Mouse (Mus musculus) CH12.LX (cell line): ENCODE measurements at regions not wholly inside any gene's neighbourhood (a gene's known extent, or its start where the extent isn't known, plus 50 kb on each side); places are given as distances from the start of the nearest gene placed in this dataset.

Source experiments
- CTCF ChIP-seq, 2 experiments: IDR thresholded peaks in 1 of 2; conservative IDR thresholded peaks in 1 of 2; 2 replicates each; pipeline ENCODE4 v1.5.1; 2011 to 2012; ENCODE audit warnings: low read depth in 2 of 2, low read length in 2 of 2, improper control_type of control experiment in 1 of 2, inconsistent platforms in 1 of 2, mild to moderate bottlenecking in 1 of 2, moderate library complexity in 1 of 2
- EP300 ChIP-seq: IDR thresholded peaks from 2 replicates; pipeline ENCODE4 v1.6.1; 2011; ENCODE audit warnings: low read length, improper control_type of control experiment
- JUND ChIP-seq: conservative IDR thresholded peaks from 2 replicates; pipeline ENCODE4 v1.6.1; 2011; ENCODE audit warnings: low read depth, low read length, improper control_type of control experiment
- POLR2A ChIP-seq: IDR thresholded peaks from 2 replicates; pipeline ENCODE4 v1.6.1; 2011; ENCODE audit warnings: low read depth, mild to moderate bottlenecking, improper control_type of control experiment, low read length
- USF1 ChIP-seq: IDR thresholded peaks from 2 replicates; pipeline ENCODE4 v1.6.1; 2014; ENCODE audit warnings: low read depth, mild to moderate bottlenecking, inconsistent platforms, low read length, improper control_type of control experiment
- ZKSCAN1 ChIP-seq: IDR thresholded peaks from 2 replicates; pipeline ENCODE4 v1.6.1; 2012; ENCODE audit warnings: low read depth, inconsistent platforms, low read length, improper control_type of control experiment, borderline replicate concordance
- ZMIZ1 ChIP-seq: IDR thresholded peaks from 2 replicates; pipeline ENCODE4 v1.6.1; 2012; ENCODE audit warnings: low read depth, mild to moderate bottlenecking, inconsistent platforms, low read length, improper control_type of control experiment

GRCm38 (mm10) chr2:56454611-56455066 lies 669.2 kb downstream of the Nr4a2 start:
- TF ChIP-seq CTCF (conservative IDR thresholded peaks at IDR 0.05 in 1 of 2, IDR thresholded peaks at IDR 0.05 in 1 of 2; ENCODE audit: low read depth in 2 of 2, low read length in 2 of 2) (no peak), ZKSCAN1 (no peak), ZMIZ1 (no peak), USF1 (no peak), POLR2A (no peak), JUND (no peak), EP300 (no peak)
